19 mouse cellular contexts compared by ENCODE assay signal in the genomic region with DNA sequence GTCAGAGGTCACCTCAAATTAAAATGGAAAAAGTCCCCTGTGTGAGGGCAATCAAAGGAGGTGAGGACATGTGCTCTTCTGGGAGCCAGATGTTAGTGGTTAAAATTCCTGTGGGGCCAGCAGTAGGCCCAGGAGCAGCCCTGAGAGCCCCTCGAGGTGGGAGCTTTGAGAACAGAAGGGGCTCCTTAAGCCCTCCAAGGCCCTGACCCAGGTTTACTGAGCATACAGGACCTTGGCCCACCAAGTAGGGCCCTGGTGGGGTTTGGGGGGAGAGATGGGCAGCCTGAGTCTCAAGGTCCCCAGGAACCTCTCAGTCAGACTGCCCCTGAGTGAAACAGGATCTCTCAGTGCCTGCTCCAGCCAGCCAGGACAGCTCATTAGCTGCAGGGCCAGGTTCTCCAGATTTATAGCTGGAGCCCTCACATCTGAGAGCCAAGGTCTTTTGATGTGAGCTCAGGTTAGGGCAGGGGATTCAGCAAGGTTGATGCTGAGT.
A peak's percentile ranks its signal among the peaks of the same experiment; 100 is the strongest.
DNase-seq lines count a peak whose midpoint lies in the region; ATAC-seq lines count a peak whose summit lies in the region.
"Had no signal": no experiment of that assay in that cellular context is flagged by ENCODE, and none has a peak within 500 bp of the region (broad histone marks: within the 10 kb centered on the region; RNA-seq: fewer than 3 reads in every experiment).

No protein-coding gene starts in this region.

- H3K27ac ChIP-seq in kidney, embryonic 16.5 days (ENCODE audit: low read length) = no peak overlapping the region
- H3K27ac ChIP-seq in embryonic facial prominence, embryonic 14.5 days (replicated peaks; ENCODE audit: low read depth, low read length) = no peak overlapping the region
- H3K27ac ChIP-seq in limb, embryonic 15.5 days = peak overlapping the region; percentile 71
- H3K27ac ChIP-seq: heart, embryonic 13.5 days; neural tube, embryonic 12.5 days had no signal

- no peaks in the 10 kb centered on the region for H3K9me3 ChIP-seq in kidney, embryonic 16.5 days (ENCODE audit: low read length)
- no peaks in the 10 kb centered on the region for H3K9me3 ChIP-seq in embryonic facial prominence, embryonic 14.5 days (ENCODE audit: control insufficient read depth, low read length)
- H3K9me3 ChIP-seq in limb, embryonic 15.5 days = no peaks in the 10 kb centered on the region
- H3K9me3 ChIP-seq: heart, embryonic 13.5 days; neural tube, embryonic 12.5 days had no signal

- H3K4me1 ChIP-seq in kidney, embryonic 16.5 days (ENCODE audit: insufficient read depth, low read length) = peaks cover 20% of the 10 kb centered on the region
- H3K4me1 ChIP-seq in embryonic facial prominence, embryonic 14.5 days (ENCODE audit: control insufficient read depth, insufficient read depth, low read length) = peaks cover 17% of the 10 kb centered on the region
- H3K4me1 ChIP-seq in limb, embryonic 15.5 days = peaks cover 44% of the 10 kb centered on the region

- H3K9ac ChIP-seq in kidney, embryonic 16.5 days (replicated peaks; ENCODE audit: low read length) = no peak overlapping the region
- H3K9ac ChIP-seq in embryonic facial prominence, embryonic 14.5 days (ENCODE audit: low read depth, low read length) = no peak overlapping the region
- no peak overlapping the region for H3K9ac ChIP-seq in limb, embryonic 15.5 days
- H3K9ac ChIP-seq: heart, embryonic 13.5 days; lung, embryonic 14.5 days; neural tube, embryonic 12.5 days had no signal

- H3K27me3 ChIP-seq in kidney, embryonic 16.5 days (ENCODE audit: insufficient read depth, low read length) = no peaks in the 10 kb centered on the region
- H3K27me3 ChIP-seq in embryonic facial prominence, embryonic 14.5 days (replicated peaks; ENCODE audit: control insufficient read depth, insufficient read depth, low read length) = no peaks in the 10 kb centered on the region
- no peaks in the 10 kb centered on the region for H3K27me3 ChIP-seq in limb, embryonic 15.5 days
- H3K27me3 ChIP-seq: heart, embryonic 13.5 days; neural tube, embryonic 12.5 days had no signal

- no peaks in the 10 kb centered on the region for H3K36me3 ChIP-seq in kidney, embryonic 16.5 days (ENCODE audit: insufficient read depth, low read length)
- no peaks in the 10 kb centered on the region for H3K36me3 ChIP-seq in embryonic facial prominence, embryonic 14.5 days (ENCODE audit: control insufficient read depth, insufficient read depth, low read length)
- H3K36me3 ChIP-seq in limb, embryonic 15.5 days = no peaks in the 10 kb centered on the region
- H3K36me3 ChIP-seq: heart, embryonic 13.5 days; neural tube, embryonic 12.5 days had no signal

- H3K4me3 ChIP-seq in kidney, embryonic 16.5 days (ENCODE audit: low read length) = no peak overlapping the region
- no peak overlapping the region for H3K4me3 ChIP-seq in embryonic facial prominence, embryonic 14.5 days (ENCODE audit: low read depth, low read length)
- no peak overlapping the region for H3K4me3 ChIP-seq in limb, embryonic 15.5 days
- H3K4me3 ChIP-seq: heart, embryonic 13.5 days; neural tube, embryonic 12.5 days had no signal

- no peak for DNase-seq in kidney, postnatal 14 days
- peak; percentile 63 for DNase-seq in embryo, embryonic 10.5 days (ENCODE audit: low spot score)
- no peak for DNase-seq in embryonic facial prominence, embryonic 14.5 days (ENCODE audit: low spot score)
- no peak for DNase-seq in ovary, adult 18-20 months (ENCODE audit: low spot score)
- DNase-seq in spleen, postnatal 14 days (ENCODE audit: low spot score in 2 of 2) = no peak
- no peak for DNase-seq in ovary, postnatal 10 days (ENCODE audit: low spot score)
- DNase-seq: cerebellum, postnatal 14 days; gastrocnemius, postnatal 25 days; layer of hippocampus, postnatal 36 days; left cerebral cortex, postnatal 4 days; retina, postnatal 1 day; thymus, postnatal 14 days had no signal

- peak; percentile 74; the same call in 1 of the 2 replicates for ATAC-seq in kidney, embryonic 16.5 days (ENCODE audit: low FRiP score, low TSS enrichment)
- ATAC-seq in embryonic facial prominence, embryonic 14.5 days (ENCODE audit: low read depth) = 0 out of 2 replicates have a peak, but pooled peaks have one; percentile 10
- ATAC-seq in limb, embryonic 15.5 days (ENCODE audit: insufficient number of reproducible peaks, low FRiP score, low TSS enrichment, low read depth) = 0 out of 2 replicates have a peak, but pooled peaks have one; percentile 9
- ATAC-seq: intestine, embryonic 16.5 days; midbrain, embryonic 16.5 days had no signal

- 15% methylated on average over 1 of the region's 1 CpGs for WGBS in kidney, embryonic 16.5 days
- 8% methylated on average over 1 of the region's 1 CpGs for WGBS in embryonic facial prominence, embryonic 14.5 days
- 11% methylated on average over 1 of the region's 1 CpGs for WGBS in limb, embryonic 15.5 days

- no peak overlapping the region for H3K4me2 ChIP-seq in kidney, embryonic 16.5 days (replicated peaks; ENCODE audit: low read depth, low read length)
- H3K4me2 ChIP-seq in embryonic facial prominence, embryonic 14.5 days (ENCODE audit: low read depth, low read length) = no peak overlapping the region
- no peak overlapping the region for H3K4me2 ChIP-seq in limb, embryonic 15.5 days
- H3K4me2 ChIP-seq: heart, embryonic 13.5 days; lung, embryonic 14.5 days; neural tube, embryonic 12.5 days had no signal

Comparison
In these comparisons a context has a peak if more than half of its experiments do, and no peak if none do; other contexts are left out.
1. ATAC-seq: peak in every context shown above with its lines; median percentile 74 in kidney, embryonic 16.5 days; 10 in embryonic facial prominence, embryonic 14.5 days; 9 in limb, embryonic 15.5 days.